Mouse (Mus musculus) lung, embryonic 15.5 days (tissue): ENCODE measurements at regions not wholly inside any gene's neighbourhood (a gene's known extent, or its start where the extent isn't known, plus 50 kb on each side); places are given as distances from the start of the nearest gene placed in this dataset.
"Not testable (repeated sequence)": the region's sequence is repeated elsewhere in the genome, so short reads cannot be mapped to it uniquely, and the experiment has no call there.

Source experiments
- ATAC-seq: fragments of 200-750 bp; cut with Nextera tagmentation; 2 replicates; pipeline ENCODE4 v1.8.0; 2017; ENCODE audit warnings: moderate number of reproducible peaks, borderline replicate concordance; ENCODE audit not compliant: low FRiP score, low TSS enrichment; ENCODE audit errors: extremely low read depth
- H3K27ac ChIP-seq: fragments of 300-500 bp; sonication (generic); 2 replicates; pipeline ENCODE4 v1.5.1; 2015; ENCODE audit warnings: moderate library complexity, mild to moderate bottlenecking, inconsistent platforms
- H3K27me3 ChIP-seq: fragments of 300-500 bp; sonication (generic); 2 replicates; pipeline ENCODE4 v1.6.1; 2015; ENCODE audit warnings: inconsistent platforms
- H3K36me3 ChIP-seq: fragments of 300-500 bp; sonication (generic); 2 replicates; pipeline ENCODE4 v1.6.1; 2015; ENCODE audit warnings: inconsistent platforms
- H3K4me1 ChIP-seq: fragments of 300-500 bp; sonication (generic); 2 replicates; pipeline ENCODE4 v1.6.1; 2015; ENCODE audit warnings: inconsistent platforms
- H3K4me2 ChIP-seq: fragments of 300-500 bp; sonication (generic); 2 replicates; pipeline ENCODE4 v1.6.1; 2015; ENCODE audit warnings: inconsistent platforms, mild to moderate bottlenecking, moderate library complexity
- H3K4me3 ChIP-seq: fragments of 300-500 bp; sonication (generic); 2 replicates; pipeline ENCODE4 v1.5.1; 2015; ENCODE audit warnings: mild to moderate bottlenecking, inconsistent platforms
- H3K9ac ChIP-seq: fragments of 300-500 bp; sonication (generic); 2 replicates; pipeline ENCODE4 v1.6.1; 2015; ENCODE audit warnings: inconsistent platforms
- H3K9me3 ChIP-seq: fragments of 300-500 bp; sonication (generic); 2 replicates; pipeline ENCODE4 v1.6.1; 2016; ENCODE audit warnings: inconsistent platforms
- WGBS: fragments of 180-500 bp; shearing (Covaris S2); methylation state at CpG from one replicate; pipeline ENCODE4 v1.1.7; 2015; 5-methylcytosine and 5-hydroxymethylcytosine counted together

DNA sequence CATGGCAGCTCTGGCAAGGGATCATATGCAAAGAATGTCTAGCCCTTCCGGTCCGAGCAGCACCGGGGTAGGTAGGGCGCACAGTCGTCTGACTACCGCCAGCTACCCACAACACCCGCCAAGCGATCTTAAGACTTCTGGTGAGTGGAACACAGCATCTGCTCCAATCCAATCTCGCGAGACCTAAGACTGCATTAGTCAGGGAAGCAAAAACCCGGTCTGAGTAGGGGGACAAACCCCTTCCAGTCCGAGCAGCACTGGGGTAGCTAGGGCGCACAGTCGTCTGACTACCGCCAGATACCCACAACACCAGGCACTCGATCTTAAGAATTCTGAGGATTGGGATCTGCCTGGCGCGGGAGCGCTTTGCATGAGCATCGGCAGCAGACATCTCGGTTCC, 57.1 kb downstream of the Nap1l2 start:
- H3K4me3 ChIP-seq, H3K27me3 ChIP-seq, H3K9ac ChIP-seq, H3K36me3 ChIP-seq, H3K27ac ChIP-seq, H3K4me1 ChIP-seq, ATAC-seq, H3K4me2 ChIP-seq, H3K9me3 ChIP-seq: not testable (repeated sequence)
- WGBS = 56% methylated on average over 21 of the region's 21 CpGs

DNA sequence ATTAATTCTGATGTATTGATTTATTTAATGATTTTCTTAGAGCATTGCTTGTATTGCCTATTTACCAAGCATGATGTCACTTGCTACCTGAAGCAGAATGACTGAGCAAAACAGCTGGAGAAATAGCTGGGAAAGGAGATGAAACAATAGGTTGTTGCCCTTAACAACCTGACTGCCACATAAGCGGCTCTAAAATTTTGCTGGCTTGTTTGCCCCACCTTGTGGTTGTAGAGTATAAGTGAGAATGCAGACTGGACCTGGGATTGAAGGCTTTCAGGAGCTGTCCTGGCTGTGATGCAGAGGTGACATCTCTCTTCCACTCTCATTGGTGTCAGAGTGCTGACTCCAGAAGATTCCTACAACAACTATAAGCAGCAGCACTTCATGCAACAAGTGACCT, 77.3 kb downstream of the Nap1l2 start:
- H3K36me3 ChIP-seq = no peaks in the 10 kb centered on the region
- no peak for ATAC-seq
- H3K4me2 ChIP-seq = no peak overlapping the region
- H3K27me3 ChIP-seq = 0 out of 2 replicates have a peak, but pooled peaks cover 3% of the 10 kb centered on the region
- no peaks in the 10 kb centered on the region for H3K4me1 ChIP-seq
- no peak overlapping the region for H3K9ac ChIP-seq
- no peak overlapping the region for H3K4me3 ChIP-seq
- H3K9me3 ChIP-seq = no peaks in the 10 kb centered on the region
- 16% methylated on average over 1 of the region's 1 CpGs for WGBS
- H3K27ac ChIP-seq = no peak overlapping the region

GRCm38 (mm10) chrX:103067730-103068621, 118.5 kb downstream of the Nap1l2 start:
- not testable (repeated sequence) for H3K36me3 ChIP-seq, H3K27me3 ChIP-seq, H3K4me1 ChIP-seq, H3K9ac ChIP-seq, H3K4me2 ChIP-seq, H3K4me3 ChIP-seq, H3K27ac ChIP-seq, H3K9me3 ChIP-seq
- ATAC-seq = peak; percentile 60
- no CpG with 5 or more reads among the region's 50 CpGs for WGBS

GRCm38 (mm10) chrX:103067107-103067506, 119.3 kb downstream of the Nap1l2 start:
- not testable (repeated sequence) for H3K9me3 ChIP-seq, H3K4me1 ChIP-seq, H3K36me3 ChIP-seq, H3K4me3 ChIP-seq, H3K27me3 ChIP-seq, H3K9ac ChIP-seq, H3K4me2 ChIP-seq, H3K27ac ChIP-seq
- no CpG with 5 or more reads among the region's 45 CpGs for WGBS
- ATAC-seq = peak; percentile 55; the same call in 1 of the 2 replicates

- peak overlapping the region; percentile 47 for H3K4me3 ChIP-seq
- 16% methylated on average over 20 of the region's 22 CpGs for WGBS
- peak; percentile 80 for ATAC-seq
Measured at GRCm38 (mm10) chrX:103026256-103027028, 98.3 kb downstream of the 1700018G05Rik start.

DNA sequence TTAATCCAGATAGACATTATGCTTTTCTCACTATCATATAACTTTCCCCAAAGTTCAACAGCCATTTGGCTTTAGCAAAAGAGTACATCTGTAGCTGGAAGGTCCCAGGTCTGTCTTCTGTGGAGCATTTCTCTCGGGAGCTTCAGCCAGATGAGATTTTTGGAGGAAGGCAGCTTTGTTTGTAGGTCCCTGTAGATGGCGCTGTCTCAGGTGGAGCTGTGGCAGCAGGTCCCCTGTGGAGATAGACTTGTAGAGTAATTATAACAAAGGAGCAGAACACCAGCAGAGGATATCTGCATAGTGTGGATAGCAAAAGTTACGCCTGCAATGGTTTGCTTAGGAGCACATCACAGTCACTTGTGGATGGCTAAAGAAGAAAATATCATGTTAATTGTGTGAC, 97.3 kb downstream of the 1700018G05Rik start:
- not testable (repeated sequence) for H3K9ac ChIP-seq, H3K9me3 ChIP-seq, H3K27ac ChIP-seq, H3K4me1 ChIP-seq, ATAC-seq, H3K36me3 ChIP-seq, H3K27me3 ChIP-seq, H3K4me3 ChIP-seq
- 18% methylated on average over 3 of the region's 3 CpGs for WGBS
- H3K4me2 ChIP-seq = peak overlapping the region; percentile 51

More at GRCm38 (mm10) chrX:103026256-103027028, 98.3 kb downstream of the 1700018G05Rik start:
- Histone ChIP-seq H3K9me3 (no peaks in the 10 kb centered on the region), H3K27ac (peak overlapping the region; percentile 86), H3K36me3 (no peaks in the 10 kb centered on the region), H3K27me3 (no peaks in the 10 kb centered on the region; the same call in 1 of the 2 replicates), H3K4me2 (peak overlapping the region; percentile 51), H3K4me1 (no peaks in the 10 kb centered on the region), H3K9ac (peak overlapping the region; percentile 31; the same call in 1 of the 2 replicates)

DNA sequence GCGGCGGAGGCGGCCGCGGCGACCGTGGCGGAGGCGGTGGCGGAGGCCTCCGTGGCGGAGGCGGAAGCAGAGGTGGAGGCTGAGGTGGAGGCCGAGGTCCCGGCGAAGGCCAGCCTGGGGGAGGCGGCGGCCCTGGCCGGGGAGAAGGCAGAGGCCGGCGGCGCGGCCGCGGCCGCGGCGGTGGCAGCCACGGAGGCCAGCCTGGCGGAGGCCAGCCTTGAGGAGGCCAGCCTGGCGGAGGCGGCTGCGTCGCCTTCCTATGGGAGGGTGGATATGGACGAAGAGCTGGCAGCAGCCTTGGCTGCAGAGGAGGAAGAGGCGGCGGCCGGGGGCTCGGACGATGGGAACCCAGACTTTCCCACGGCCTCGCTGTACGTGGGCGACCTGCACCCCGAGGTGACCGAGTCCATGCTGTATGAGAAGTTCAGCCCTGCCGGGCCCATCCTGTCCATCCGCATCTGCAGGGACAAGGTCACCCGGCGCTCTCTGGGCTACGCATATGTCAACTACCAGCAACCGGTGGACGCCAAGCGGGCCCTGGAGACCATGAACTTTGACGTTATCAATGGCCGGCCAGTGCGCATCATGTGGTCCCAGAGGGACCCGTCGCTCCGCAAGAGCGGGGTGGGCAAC, 85.4 kb downstream of the 1700018G05Rik start:
- no CpG with 5 or more reads among the region's 61 CpGs for WGBS
- H3K9me3 ChIP-seq, H3K4me1 ChIP-seq, H3K4me2 ChIP-seq, H3K27me3 ChIP-seq, H3K27ac ChIP-seq, H3K36me3 ChIP-seq, H3K9ac ChIP-seq, H3K4me3 ChIP-seq: not testable (repeated sequence)
- peak; percentile 50; the same call in 1 of the 2 replicates for ATAC-seq

- H3K27me3 ChIP-seq, H3K4me1 ChIP-seq, H3K4me3 ChIP-seq, H3K9me3 ChIP-seq, H3K9ac ChIP-seq, H3K36me3 ChIP-seq, H3K27ac ChIP-seq, H3K4me2 ChIP-seq: not testable (repeated sequence)
- peak; percentile 51; the same call in 1 of the 2 replicates for ATAC-seq
- no CpG with 5 or more reads among the region's 56 CpGs for WGBS
Measured at GRCm38 (mm10) chrX:103012298-103013243, 84.4 kb downstream of the 1700018G05Rik start.

GRCm38 (mm10) chrX:102993956-102994355, 65.8 kb downstream of the 1700018G05Rik start:
- H3K4me3 ChIP-seq, H3K9ac ChIP-seq, H3K9me3 ChIP-seq, H3K4me2 ChIP-seq, H3K27ac ChIP-seq, H3K4me1 ChIP-seq, ATAC-seq, H3K36me3 ChIP-seq, H3K27me3 ChIP-seq: not testable (repeated sequence)
- 100% methylated on average over 1 of the region's 3 CpGs for WGBS
